In genomic region chr13:68577945-68578344, GRCm38 (mm10) we compare ENCODE assay signal across 10 mouse cellular contexts. TPM values are rescaled to one million over a fixed set of nuclear protein-coding genes. Genes with fewer than 3 reads are reported as not detected.
A peak's percentile ranks its signal among the peaks of the same experiment; 100 is the strongest.
DNase-seq lines count a peak whose midpoint lies in the region.
"Had no signal": no experiment of that assay in that cellular context is flagged by ENCODE, and none has a peak within 500 bp of the region (broad histone marks: within the 10 kb centered on the region; RNA-seq: fewer than 3 reads in every experiment).

No protein-coding gene starts in this region.

- no peak overlapping the region for H3K27ac ChIP-seq in limb, embryonic 10.5 days

- peaks cover 67% of the 10 kb centered on the region for H3K36me3 ChIP-seq in limb, embryonic 10.5 days

- H3K9me3 ChIP-seq in limb, embryonic 10.5 days (replicated peaks) = no peaks in the 10 kb centered on the region

- DNase-seq in heart, adult 18-20 months = peak; percentile 36 to 54
- no peak for DNase-seq in heart, postnatal 36 days
- DNase-seq in urinary bladder, postnatal 14 days (ENCODE audit: low spot score) = peak; percentile 23
- DNase-seq in urinary bladder, postnatal 10 days (ENCODE audit: low spot score) = no peak
- peak; percentile 65 for DNase-seq in lung, postnatal 14 days
- no peak for DNase-seq in thymus, adult 18-20 months
- no peak for DNase-seq in spleen, postnatal 14 days (ENCODE audit: low spot score in 2 of 2)
- no peak for DNase-seq in limb, embryonic 10.5 days (ENCODE audit: low spot score)
- DNase-seq: cerebellum, adult 11-12 months had no signal

- WGBS in limb, embryonic 10.5 days = 96% methylated on average over 7 of the region's 7 CpGs

- no peak overlapping the region for H3K4me3 ChIP-seq in limb, embryonic 10.5 days

- no peaks in the 10 kb centered on the region for H3K27me3 ChIP-seq in limb, embryonic 10.5 days (ENCODE audit: low read depth, poor library complexity, severe bottlenecking)

- H3K4me1 ChIP-seq in limb, embryonic 10.5 days = peaks cover 17% of the 10 kb centered on the region

- intact Hi-C loops in heart, postnatal 36 days (cut with DNase I) = no loop called here

RNA-seq across cellular contexts. Expression of gene Mtrr, which starts 4.0 kb away (rescaled TPM):
- 10 to 100 TPM; 16.3 to 19.7 TPM for total RNA-seq in heart, adult 18-20 months (2021)
- 10 to 100 TPM; 13.4 to 15.6 TPM for total RNA-seq in heart, postnatal 36 days (2021)
- polyA plus RNA-seq in limb, embryonic 10.5 days (2016; fragmentation: Nextera tagmentation; extraction: Ambion mirVana) = 25.2 and 28.7 TPM in 2 replicates

RNA-seq across cellular contexts. Expression of gene Fastkd3, which starts 4.1 kb away (rescaled TPM):
- 10 to 100 TPM; 11.4 to 11.6 TPM for total RNA-seq in heart, adult 18-20 months (2021)
- total RNA-seq in heart, postnatal 36 days (2021) = 10 to 100 TPM; 12.8 to 13.9 TPM
- 55.7 and 59.2 TPM in 2 replicates for polyA plus RNA-seq in limb, embryonic 10.5 days (2016; fragmentation: Nextera tagmentation; extraction: Ambion mirVana)

RNA-seq across cellular contexts. Expression of gene 1700001L19Rik, which starts 19.3 kb away (rescaled TPM):
- total RNA-seq in heart, adult 18-20 months (2021) = not detected
- not detected for total RNA-seq in heart, postnatal 36 days (2021)
- 0.34 and 0.95 TPM in 2 replicates for polyA plus RNA-seq in limb, embryonic 10.5 days (2016; fragmentation: Nextera tagmentation; extraction: Ambion mirVana)
- polyA plus RNA-seq: inflammation-experienced regulatory T-cells, adult 6 months had no signal

Comparison
In these comparisons a context has a peak if more than half of its experiments do, and no peak if none do; other contexts are left out.
1. DNase-seq: peak in heart, adult 18-20 months (2 of 2), urinary bladder, postnatal 14 days (single experiment) and lung, postnatal 14 days (single experiment); none in heart, postnatal 36 days (0 of 2), urinary bladder, postnatal 10 days (single experiment), thymus, adult 18-20 months (0 of 2), spleen, postnatal 14 days (0 of 2) and limb, embryonic 10.5 days (single experiment).